In the genomic region with DNA sequence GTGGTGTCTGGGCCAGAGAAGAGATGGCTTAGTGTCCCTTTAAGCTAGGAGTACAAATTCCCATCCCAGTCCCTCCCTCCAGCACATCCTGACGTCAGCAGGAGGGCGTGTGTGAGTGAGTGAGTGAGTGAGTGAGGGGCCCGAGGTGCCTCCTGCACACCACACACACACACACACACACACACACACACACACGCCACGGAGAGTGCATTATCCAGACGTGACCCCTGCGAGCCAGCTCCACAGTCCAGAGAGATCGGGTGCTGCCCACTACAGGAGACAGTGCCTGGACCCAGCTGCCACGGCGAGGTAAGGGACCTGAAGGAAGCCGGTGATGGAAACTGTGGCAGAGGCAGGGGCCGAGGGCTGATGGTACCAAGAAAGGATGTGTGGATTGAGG, we compare ENCODE assay signal across 8 mouse cellular contexts. TPM values are rescaled to one million over a fixed set of nuclear protein-coding genes. Genes with fewer than 3 reads are reported as not detected.
DNase-seq lines count a peak whose midpoint lies in the region; ATAC-seq lines count a peak whose summit lies in the region.

A gene (plus strand): TSS at position 81 of the 400 bp plus-strand sequence.

- peak; percentile 71 to 76 for DNase-seq in adrenal gland, adult (ENCODE audit: inconsistent age in 2 of 2, low spot score in 1 of 2)
- no peak for DNase-seq in adrenal gland, adult 8-10 months
- peak; percentile 74 to 80 for DNase-seq in cerebellum, postnatal 14 days
- peak; percentile 40 for DNase-seq in heart, adult 8-10 months (ENCODE audit: low spot score)
- no peak for DNase-seq in liver, embryonic 11.5 days (ENCODE audit: low spot score)

- no peaks in the 10 kb centered on the region for H3K27me3 ChIP-seq in kidney, embryonic 14.5 days (ENCODE audit: control insufficient read depth, insufficient read depth, low read length)
- peaks cover 15% of the 10 kb centered on the region; the same call in 1 of the 2 replicates for H3K27me3 ChIP-seq in liver, embryonic 11.5 days (replicated peaks; ENCODE audit: control insufficient read depth, insufficient read depth, low read length)
- no peaks in the 10 kb centered on the region for H3K27me3 ChIP-seq in neural tube, embryonic 15.5 days (replicated peaks)

- H3K27ac ChIP-seq in kidney, embryonic 14.5 days (ENCODE audit: low read depth, low read length): peak within 1 kb of the TSS; percentile 60
- no peak within 1 kb of the TSS for H3K27ac ChIP-seq in liver, embryonic 11.5 days (ENCODE audit: low read depth, low read length)
- H3K27ac ChIP-seq in neural tube, embryonic 15.5 days (replicated peaks): peak within 1 kb of the TSS; percentile 95

- peaks cover 30% of the 10 kb centered on the region for H3K4me1 ChIP-seq in kidney, embryonic 14.5 days (ENCODE audit: control insufficient read depth, insufficient read depth, low read length)
- H3K4me1 ChIP-seq in liver, embryonic 11.5 days (replicated peaks; ENCODE audit: control insufficient read depth, insufficient read depth, low read length): peaks cover 9% of the 10 kb centered on the region
- H3K4me1 ChIP-seq in neural tube, embryonic 15.5 days: peaks cover 46% of the 10 kb centered on the region

- H3K36me3 ChIP-seq in kidney, embryonic 14.5 days (ENCODE audit: control insufficient read depth, insufficient read depth, low read length): no peaks in the 10 kb centered on the region
- no peaks in the 10 kb centered on the region for H3K36me3 ChIP-seq in liver, embryonic 11.5 days (ENCODE audit: control insufficient read depth, insufficient read depth, low read length)
- 0 out of 2 replicates have a peak, but pooled peaks cover 3% of the 10 kb centered on the region for H3K36me3 ChIP-seq in neural tube, embryonic 15.5 days

- H3K9ac ChIP-seq in kidney, embryonic 14.5 days (ENCODE audit: low read depth, low read length): peak within 1 kb of the TSS; percentile 46
- H3K9ac ChIP-seq in liver, embryonic 11.5 days (ENCODE audit: low read depth, low read length): peak within 1 kb of the TSS; percentile 30; the same call in 1 of the 2 replicates
- peak within 1 kb of the TSS; percentile 82 for H3K9ac ChIP-seq in neural tube, embryonic 15.5 days (replicated peaks)

- H3K9me3 ChIP-seq in kidney, embryonic 14.5 days (ENCODE audit: control insufficient read depth, low read length): no peaks in the 10 kb centered on the region
- H3K9me3 ChIP-seq in liver, embryonic 11.5 days (ENCODE audit: control insufficient read depth, low read length): no peaks in the 10 kb centered on the region
- H3K9me3 ChIP-seq in neural tube, embryonic 15.5 days (replicated peaks): no peaks in the 10 kb centered on the region

- peak; percentile 49 for ATAC-seq in kidney, embryonic 14.5 days (ENCODE audit: low FRiP score, low TSS enrichment)
- 0 out of 2 replicates have a peak, but pooled peaks have one; percentile 14 for ATAC-seq in liver, embryonic 11.5 days (replicated peaks; ENCODE audit: low FRiP score)
- peak; percentile 83 for ATAC-seq in neural tube, embryonic 15.5 days (ENCODE audit: low FRiP score)
- no peak for ATAC-seq in inflammation-experienced regulatory T-cells, adult 6 months

- peak within 1 kb of the TSS; percentile 47 for H3K4me3 ChIP-seq in kidney, embryonic 14.5 days (ENCODE audit: low read length)
- peak within 1 kb of the TSS; percentile 38 for H3K4me3 ChIP-seq in liver, embryonic 11.5 days (ENCODE audit: low read depth, low read length)
- H3K4me3 ChIP-seq in neural tube, embryonic 15.5 days (replicated peaks): peak within 1 kb of the TSS; percentile 69

- 2% methylated on average over 12 of the region's 12 CpGs for WGBS in kidney, embryonic 14.5 days
- WGBS in liver, embryonic 11.5 days: 3% methylated on average over 12 of the region's 12 CpGs
- 0% methylated on average over 11 of the region's 12 CpGs for WGBS in neural tube, embryonic 15.5 days

- peak within 1 kb of the TSS; percentile 62 for H3K4me2 ChIP-seq in kidney, embryonic 14.5 days (replicated peaks; ENCODE audit: low read depth, low read length)
- peak within 1 kb of the TSS; percentile 55 for H3K4me2 ChIP-seq in liver, embryonic 11.5 days
- H3K4me2 ChIP-seq in neural tube, embryonic 15.5 days: peak within 1 kb of the TSS; percentile 85

RNA-seq across cellular contexts. Expression of the gene that starts here (rescaled TPM):
- total RNA-seq in adrenal gland, adult 8-10 months (2022): 10 to 100 TPM in 2 of 4 experiments, 1 to 10 TPM in 2; 8.6 to 33.7 (median 19.6) TPM
- 100 to 1,000 TPM in 1 of 4 experiments, 10 to 100 TPM in 3; 64.7 to 103 (median 72.9) TPM for total RNA-seq in heart, adult 8-10 months (2022)
- polyA plus RNA-seq in kidney, embryonic 14.5 days (2014; fragmentation: Nextera tagmentation; extraction: Ambion mirVana): 17.5 and 28.1 TPM in 2 replicates
- polyA plus RNA-seq in liver, embryonic 11.5 days (2014; fragmentation: Nextera tagmentation; extraction: Ambion mirVana): 3.7 and 3.9 TPM in 2 replicates
- 194 and 220 TPM in 2 replicates for polyA plus RNA-seq in neural tube, embryonic 15.5 days (2015; fragmentation: Nextera tagmentation; extraction: Ambion mirVana)
- not detected for polyA plus RNA-seq in inflammation-experienced regulatory T-cells, adult 6 months (2017; shearing (Covaris generic))

Comparison
In these comparisons a context has a peak if more than half of its experiments do, and no peak if none do; other contexts are left out.
1. DNase-seq: peak in adrenal gland, adult (2 of 2), cerebellum, postnatal 14 days (2 of 2) and heart, adult 8-10 months (single experiment); none in adrenal gland, adult 8-10 months (single experiment) and liver, embryonic 11.5 days (single experiment).
2. H3K9ac ChIP-seq: peak in every context shown above with its lines; median percentile 82 in neural tube, embryonic 15.5 days; 46 in kidney, embryonic 14.5 days; 30 in liver, embryonic 11.5 days.
3. Peak in every context shown above with its lines, with median percentiles within 50 percentile points of each other: H3K4me2 ChIP-seq and H3K4me3 ChIP-seq.